Mouse (Mus musculus) adrenal gland, postnatal 36 days (tissue): Measurements from ENCODE around the gene Cers6. TPM values are rescaled to one million over a fixed set of nuclear protein-coding genes. Genes with fewer than 3 reads are reported as not detected.

Experiments used
- DNase-seq, 2 experiments: peaks; one replicate each; pipeline ENCODE4 v3.0.0; 2021; ENCODE audit warnings: mixed read lengths in 1 of 2
- total RNA-seq, 2 experiments: library from RNA; stranded (reverse); gene quantifications; 2 replicates each; pipeline ENCODE4 v1.2.3; 2021

The Cers6 gene
- total RNA-seq, 2 experiments from 2014 or later: 4.3 to 8.4 TPM

DNA sequence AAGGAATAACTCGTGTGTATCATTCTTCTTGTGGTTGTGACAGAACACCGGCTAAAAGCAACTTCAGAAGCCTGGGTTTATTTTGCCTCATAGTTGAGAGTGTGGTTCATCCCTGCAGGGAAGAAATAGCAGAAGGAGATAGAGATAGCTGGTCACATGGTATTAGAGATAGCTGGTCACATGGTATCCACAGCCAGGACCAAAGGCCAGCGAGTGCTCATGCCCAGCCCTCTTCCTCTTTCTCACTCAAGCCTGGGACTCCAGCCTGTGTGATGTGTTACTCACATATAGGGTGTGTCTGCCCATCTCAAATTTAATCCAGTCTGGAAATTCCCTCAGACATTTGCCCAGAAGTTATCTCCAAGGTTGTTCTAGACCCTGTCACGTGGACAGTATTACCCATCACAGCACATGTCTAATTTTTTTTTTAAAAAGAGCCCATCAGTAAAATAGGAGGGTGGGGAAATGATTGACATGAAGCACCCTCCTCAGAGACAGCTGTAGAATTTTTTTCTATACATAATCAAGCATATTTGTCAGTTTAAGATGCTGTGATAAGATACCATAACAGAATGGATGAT, 17.9 kb downstream of the Cers6 start:
- DNase-seq: no peak

DNA sequence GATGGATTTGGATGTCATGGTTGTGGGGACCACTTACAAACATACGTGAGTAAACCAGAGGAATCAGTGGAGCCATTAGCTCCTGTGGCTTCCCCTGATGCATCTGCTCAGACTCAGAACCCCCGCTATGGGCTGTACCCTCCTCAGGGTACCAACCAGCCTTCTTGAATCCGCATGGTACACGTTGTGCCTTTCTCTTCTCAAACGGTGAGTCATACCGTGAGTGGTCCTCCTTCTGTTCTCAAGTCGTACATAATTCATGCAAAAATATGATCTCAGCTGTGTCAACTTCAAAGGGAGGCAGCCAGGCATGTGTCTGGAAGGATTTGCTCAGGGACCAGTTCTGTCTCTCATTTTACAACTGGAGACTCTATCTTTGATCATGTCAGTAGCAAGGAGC, 23.3 kb downstream of the Cers6 start:
- DNase-seq: no peak

- DNase-seq: no peak
Observed at GRCm38 (mm10) chr2:68885206-68885605, 24.0 kb downstream of the Cers6 start.

DNA sequence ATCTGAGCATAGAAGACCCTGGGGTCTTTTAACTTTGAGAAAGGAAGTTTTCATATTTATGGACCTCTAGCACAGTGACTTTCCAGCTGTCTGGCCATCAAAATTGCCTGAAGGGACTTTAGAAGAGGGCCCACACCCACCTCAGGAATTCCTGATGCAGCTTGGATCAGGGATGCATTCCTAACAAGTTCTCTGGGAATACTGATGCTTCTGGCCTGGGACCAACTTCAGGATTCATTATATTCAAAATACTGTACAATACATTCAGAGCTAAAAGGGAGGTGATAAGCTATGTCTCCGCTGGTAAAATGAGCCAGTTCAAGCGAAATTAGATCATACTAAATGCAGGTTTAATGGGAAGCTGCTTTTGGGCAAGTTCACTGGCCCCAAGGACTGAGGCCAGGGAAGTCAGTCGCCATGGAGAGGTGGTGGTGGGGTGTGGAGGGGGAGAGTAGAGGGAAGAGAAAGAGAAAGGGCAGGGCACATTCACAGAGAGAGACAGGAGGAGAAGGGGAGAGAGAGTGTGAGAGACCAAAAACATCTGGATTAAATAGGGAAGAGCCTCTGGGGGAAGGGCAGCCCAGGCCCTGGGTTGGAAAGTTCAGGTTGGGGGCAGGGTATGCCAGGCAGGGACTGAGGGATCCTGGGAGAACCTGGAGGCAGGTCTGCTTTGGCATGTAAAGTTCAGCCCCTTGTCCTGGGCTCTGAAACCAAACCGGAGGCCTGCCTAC, 24.7 kb downstream of the Cers6 start:
- no peak for DNase-seq

DNA sequence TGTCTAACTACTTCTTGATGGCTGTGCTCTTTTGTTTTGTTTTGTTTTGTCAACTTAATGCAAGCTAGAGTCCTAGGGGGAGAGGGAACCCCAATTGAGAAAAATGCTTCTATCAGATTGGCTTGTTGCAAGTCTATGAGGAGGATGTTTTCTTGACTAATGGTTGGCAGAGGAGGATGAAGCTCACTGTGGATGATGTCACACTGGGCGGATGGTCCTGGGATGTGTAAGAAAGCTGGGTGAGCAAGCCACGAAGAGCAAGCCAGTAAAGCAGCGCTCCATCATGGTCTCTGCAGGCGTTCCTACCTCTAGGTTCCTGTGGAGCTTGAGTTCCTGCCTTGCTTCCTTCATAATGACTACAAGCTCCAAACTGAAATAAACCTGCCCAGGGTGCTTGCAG, 25.4 kb downstream of the Cers6 start:
- DNase-seq: no peak

DNA sequence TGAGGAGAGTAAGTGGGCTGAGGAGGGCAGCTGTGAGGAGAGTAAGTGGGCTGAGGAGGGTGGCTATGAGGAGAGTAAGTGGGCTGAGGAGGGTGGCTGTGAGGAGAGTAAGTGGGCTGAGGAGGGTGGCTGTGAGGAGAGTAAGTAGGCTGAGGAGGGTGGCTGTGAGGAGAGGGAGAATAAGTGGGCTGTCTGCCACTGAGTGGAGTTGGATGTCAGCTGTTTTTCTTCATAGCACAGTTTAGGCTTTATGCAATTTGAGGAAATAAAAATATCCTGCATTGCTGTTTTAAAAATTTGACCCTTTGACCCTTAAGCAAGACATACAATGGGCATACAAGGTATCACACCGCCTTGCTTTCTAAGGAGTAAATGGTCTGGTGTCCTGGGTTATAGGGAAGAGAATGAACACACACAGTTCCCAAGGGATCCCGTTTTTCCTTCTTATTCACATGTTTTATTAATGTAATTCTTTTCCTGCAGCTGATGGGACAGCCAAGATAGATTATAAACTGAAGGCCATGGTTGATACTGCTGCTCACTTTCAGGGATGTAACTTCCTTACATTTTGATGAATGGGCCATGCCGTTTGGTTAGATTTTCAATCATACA, 27.0 kb downstream of the Cers6 start:
- no peak for DNase-seq

- DNase-seq: no peak
Observed at GRCm38 (mm10) chr2:68889661-68890170, 28.5 kb downstream of the Cers6 start.

- DNase-seq: no peak
Observed at GRCm38 (mm10) chr2:68892476-68892875, 31.2 kb downstream of the Cers6 start.

DNA sequence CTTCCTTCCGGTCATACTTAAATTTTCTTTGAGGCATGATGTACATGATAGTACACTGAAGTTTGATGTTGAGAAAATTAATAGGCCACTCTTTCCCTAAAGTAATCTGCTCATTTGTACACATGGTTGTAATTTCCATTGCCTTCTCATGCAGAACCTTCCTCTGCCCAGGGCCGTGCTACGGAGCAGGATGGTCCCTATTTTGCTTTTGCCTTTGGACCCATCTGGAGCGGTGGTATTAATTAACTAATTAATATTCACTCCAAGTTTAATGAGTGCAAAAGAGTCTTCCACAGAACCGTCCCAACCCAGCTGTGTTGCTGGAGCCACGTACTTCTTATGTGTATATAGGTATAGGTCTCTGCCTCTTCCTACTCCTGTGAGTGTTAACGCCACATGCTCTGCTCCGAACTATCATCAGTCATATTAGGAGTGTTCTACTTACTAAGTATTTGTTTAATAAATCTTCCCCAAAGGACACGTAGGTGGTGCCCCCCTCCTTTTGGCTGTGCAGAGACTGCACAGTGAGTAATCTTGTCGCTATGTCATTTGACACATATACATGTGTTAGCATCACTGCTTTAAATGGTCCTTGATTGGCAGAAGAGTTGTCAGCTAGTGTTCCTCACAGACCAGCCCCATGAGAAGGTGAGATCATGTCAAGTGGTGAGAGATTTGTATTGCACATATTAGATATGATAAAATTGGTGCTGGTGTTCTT, 34.0 kb downstream of the Cers6 start:
- no peak for DNase-seq

GRCm38 (mm10) chr2:68896196-68896595, 35.0 kb downstream of the Cers6 start:
- no peak for DNase-seq

GRCm38 (mm10) chr2:68899770-68900521, 38.7 kb downstream of the Cers6 start:
- DNase-seq: no peak

DNA sequence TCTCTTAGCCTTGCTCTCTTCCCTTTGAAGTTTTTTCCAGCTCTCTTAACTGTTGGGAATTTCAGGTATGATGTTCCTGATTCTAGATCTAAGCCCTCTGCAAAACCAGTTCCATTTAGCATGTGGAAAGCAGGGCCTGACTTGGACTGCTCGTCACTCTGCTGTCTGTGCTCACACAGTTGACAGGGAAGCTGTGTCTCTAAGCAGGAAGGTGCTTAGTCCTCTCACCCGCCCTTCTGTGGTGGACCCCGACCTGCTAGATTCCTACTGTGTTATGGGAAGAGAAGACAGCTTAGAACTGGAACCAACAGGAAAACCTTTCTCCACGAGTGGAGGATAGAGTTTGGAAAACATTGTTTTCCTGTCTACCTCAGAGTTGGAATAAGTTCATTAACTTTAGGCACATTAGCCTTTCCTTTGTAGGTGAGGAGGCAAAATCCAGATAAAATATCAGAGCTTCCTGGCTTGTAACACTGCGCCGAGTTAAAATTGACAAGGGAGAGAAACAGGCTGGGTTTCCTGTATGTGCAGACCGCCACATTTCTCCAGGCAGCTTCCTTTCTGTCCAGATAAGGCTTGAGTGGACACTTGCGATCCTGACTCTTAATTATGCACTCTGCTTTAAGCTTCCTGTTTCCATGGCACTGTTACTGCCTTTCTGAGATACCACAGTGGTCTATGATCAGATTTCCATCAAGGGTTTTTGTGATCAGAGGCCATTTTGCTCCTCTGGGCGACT, 39.6 kb downstream of the Cers6 start:
- DNase-seq: no peak

DNA sequence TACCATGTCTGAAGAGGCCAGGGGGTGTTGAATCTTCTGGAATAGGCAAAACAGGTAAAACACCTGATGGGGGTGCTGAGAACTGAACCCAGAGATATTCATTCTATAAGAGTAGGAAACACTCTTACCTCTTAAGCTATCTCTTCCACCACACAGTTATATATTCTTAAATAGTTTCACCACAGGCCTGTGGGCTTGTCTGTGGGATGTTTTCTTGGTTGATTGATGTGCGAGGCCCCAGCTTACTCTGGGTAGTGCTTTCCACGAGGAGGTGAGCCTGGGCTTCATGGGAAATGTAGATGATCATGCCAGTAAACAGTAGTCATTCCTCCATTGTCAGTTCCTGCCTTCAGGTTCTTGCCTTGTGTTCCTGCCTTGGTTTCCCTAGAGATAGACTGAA, 40.5 kb downstream of the Cers6 start:
- DNase-seq: no peak

DNA sequence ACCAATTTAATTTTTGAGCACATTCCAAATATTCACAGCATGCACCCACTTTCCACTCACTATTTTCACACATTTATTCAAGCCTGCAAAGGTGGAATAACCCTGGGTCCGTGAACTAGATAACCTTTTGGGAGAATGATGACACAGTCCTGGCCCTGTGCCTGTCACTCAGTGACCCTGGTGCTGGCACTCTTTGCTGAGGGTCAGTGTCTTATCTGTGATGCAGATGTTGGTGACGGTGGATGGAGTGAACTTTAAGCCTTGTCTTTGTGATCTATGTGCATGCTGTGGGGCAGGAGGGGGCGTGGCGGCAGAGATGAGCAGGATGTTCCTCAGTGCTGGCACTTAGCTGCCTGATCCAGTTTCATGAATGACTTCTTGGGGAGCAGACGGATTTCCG, 41.3 kb downstream of the Cers6 start:
- DNase-seq: peak; percentile 36 to 39

GRCm38 (mm10) chr2:68906921-68907320, 45.7 kb downstream of the Cers6 start:
- DNase-seq: no peak

DNA sequence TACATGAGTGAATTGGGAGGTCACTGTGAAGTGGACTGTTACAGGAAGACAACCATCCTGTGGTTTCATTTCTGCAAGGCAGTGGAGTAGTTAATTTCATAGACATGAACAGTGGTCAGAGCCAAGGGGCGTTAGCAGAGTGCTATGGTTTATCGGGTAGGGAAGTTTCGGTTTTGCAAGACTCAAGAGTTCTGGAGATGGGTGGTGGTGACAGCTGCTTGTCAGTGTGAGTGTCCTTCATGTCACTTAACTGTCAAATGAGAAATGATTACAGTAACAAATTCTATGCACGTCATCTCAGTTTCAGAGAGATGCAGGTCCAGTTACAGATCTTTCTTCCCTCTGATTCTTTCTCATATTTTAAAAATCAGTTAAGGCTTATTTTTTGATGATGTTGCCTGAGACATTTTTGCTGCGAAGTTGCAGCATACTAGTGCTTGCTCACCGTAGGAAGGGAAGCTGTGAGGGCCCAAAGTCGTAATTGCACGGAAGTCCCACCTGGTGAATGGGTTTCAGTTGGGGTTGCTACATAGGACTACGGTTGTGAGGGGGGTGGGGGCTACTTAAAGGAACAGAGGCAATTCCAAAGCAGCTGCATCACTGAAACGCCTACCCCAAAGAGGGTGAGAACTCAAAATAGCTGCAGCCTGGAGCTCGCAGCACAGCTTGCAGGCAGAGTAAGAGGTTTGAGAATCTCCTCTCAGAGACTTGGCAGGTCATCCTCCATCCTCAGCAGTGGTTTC, 46.7 kb downstream of the Cers6 start:
- DNase-seq: no peak

- no peak for DNase-seq
Observed at GRCm38 (mm10) chr2:68910727-68911126, 49.5 kb downstream of the Cers6 start.

GRCm38 (mm10) chr2:68911587-68912483, 50.6 kb downstream of the Cers6 start:
- no peak for DNase-seq

DNA sequence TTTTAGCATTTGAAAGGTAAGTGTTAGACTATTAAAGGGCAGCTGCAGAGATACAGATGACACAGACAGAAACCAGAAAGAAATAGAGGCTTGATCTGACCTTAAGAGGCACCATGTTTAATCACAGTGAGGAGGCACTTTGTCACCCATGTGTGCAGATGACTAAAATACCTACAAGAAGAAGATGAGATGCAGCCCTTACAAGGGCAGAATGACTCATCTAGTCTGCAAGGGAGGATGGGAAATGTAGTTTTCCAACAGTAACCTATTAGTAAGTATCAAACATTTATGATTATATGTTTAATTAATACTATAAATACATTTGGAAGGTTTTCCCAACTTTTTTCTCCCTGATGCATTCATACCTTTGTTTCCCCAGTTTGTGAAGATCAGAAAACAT, 54.5 kb downstream of the Cers6 start:
- DNase-seq: no peak

- DNase-seq: no peak
Observed at GRCm38 (mm10) chr2:68916299-68916698, 55.1 kb downstream of the Cers6 start.
